Mouse (Mus musculus) stomach, postnatal 0 days (tissue): ENCODE data around the gene Mab21l3.

ENCODE experiments used
- CTCF ChIP-seq: IDR thresholded peaks from 2 replicates; pipeline ENCODE4 v1.5.1; 2016; ENCODE audit warnings: antibody characterized with exemption, low read depth, mild to moderate bottlenecking, moderate library complexity
- EP300 ChIP-seq: optimal IDR thresholded peaks from 2 replicates; pipeline ENCODE3; 2016; ENCODE audit warnings: antibody characterized with exemption

DNA sequence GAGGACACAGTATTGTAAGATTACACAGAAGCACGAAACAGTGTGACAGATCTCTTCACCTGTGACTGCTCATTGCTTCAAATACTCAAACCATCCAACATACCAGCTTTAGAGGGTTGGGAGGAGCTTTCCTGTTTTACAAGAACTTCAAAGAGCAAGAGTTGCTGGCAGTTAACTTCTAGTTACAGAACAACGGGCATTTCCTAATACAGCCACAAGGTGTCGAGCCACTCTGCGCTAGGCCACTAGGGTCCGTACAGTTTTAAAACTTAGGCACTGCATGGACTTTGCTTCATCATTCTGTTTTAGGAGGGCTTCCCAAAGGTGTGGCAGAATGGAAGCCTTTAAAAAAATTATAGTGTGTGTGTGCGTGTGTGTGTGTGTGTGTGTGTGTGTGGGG, 32.1 kb upstream of the Mab21l3 start:
- TF ChIP-seq CTCF (peak; percentile 73), EP300 (no peak)
